Mouse (Mus musculus): Measurements from ENCODE around the gene Ccdc34.
"Not testable (repeated sequence)": the region's sequence is repeated elsewhere in the genome, so short reads cannot be mapped to it uniquely, and the experiment has no call there.

Gene Ccdc34

DNA sequence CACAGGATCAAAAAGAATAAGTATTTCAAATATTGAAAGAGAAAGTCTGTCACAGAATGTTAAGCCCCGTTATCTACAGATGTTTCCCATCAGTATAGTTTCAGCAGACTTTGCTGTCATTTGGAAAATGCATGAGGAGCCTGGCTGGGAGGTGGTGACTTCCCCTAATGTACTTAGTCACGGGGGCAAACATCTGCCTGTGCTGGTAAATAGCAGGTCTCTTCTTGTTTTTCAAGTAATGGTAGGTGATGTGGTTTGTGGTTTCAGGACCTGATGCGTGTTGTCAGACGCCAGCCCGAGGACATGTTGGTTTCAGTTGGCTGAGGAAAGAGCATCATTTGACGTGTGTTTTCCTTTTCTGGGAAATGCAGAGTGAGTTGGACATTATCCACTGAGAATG lies 62.9 kb downstream of the Ccdc34 start:
- no peak for DNase-seq

GRCm38 (mm10) chr2:110082975-110083374 lies 65.4 kb downstream of the Ccdc34 start:
- DNase-seq = no peak

- DNase-seq = no peak
Observed at GRCm38 (mm10) chr2:110085701-110086143, 68.1 kb downstream of the Ccdc34 start.

DNA sequence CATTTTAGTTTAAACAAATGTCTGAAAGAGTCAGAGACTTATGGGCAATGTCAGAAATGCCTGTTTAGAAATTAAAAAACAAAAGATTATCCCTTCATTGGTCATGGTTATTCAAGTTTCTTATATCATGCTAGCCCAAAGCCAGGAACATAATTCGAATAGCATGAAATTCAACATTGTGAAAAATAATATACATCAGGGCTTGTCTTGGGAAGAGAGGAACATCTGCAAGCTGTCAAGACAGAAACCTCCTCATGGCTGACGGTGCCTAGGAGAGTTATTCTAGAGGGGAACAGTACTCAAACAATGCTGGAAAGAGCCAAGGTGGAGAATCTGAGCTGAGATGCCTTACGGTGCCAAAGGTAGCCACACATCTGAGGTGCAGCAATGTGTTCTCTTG lies 96.5 kb downstream of the Ccdc34 start:
- no peak for DNase-seq

DNA sequence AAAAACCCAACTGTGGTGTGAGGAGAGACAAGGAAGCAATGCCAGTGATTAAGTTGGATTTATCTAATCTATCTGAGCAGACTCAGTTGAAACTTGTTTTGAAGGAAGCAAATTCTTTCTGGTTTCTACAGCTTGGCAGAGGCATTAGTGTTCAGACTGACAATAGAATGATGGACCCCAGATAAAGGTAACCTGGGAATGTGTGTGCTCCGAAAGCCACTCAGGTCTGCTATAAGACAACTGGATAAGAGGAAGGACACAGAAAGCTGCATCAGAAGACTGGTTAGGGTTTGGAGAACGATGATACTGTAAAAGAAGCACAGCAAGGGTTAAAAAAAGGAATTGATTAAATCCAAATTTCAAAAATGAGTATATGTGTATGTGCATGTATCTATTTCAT lies 111.8 kb downstream of the Ccdc34 start:
- DNase-seq = no peak

- DNase-seq = no peak
Observed at GRCm38 (mm10) chr2:110131573-110131972, 114.0 kb downstream of the Ccdc34 start.

GRCm38 (mm10) chr2:110133356-110134115 lies 115.9 kb downstream of the Ccdc34 start:
- peak; percentile 1 to 8 for DNase-seq

- DNase-seq = peak in 1 of 2 experiments; percentile 3
Observed at GRCm38 (mm10) chr2:110134765-110135594, 117.4 kb downstream of the Ccdc34 start.

DNA sequence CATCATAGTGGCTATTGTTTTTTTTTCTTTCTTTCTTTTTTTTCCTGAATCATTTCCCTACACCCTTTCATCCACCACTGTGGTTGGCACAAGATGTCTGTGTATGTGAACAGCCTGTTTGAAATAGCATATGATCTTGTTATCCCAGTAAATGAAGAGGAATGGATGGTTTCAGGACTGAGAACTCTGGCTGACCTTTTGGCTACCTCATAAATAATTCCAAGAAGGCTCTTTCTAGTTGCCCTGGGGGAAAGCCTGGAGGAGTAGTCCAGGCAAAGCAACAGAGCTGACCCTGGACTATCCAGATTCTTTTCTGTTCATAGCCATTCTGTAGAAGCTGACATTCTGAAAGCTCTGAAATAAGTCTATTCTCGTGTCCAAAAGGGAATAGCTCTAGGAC lies 119.7 kb downstream of the Ccdc34 start:
- DNase-seq = no peak

- DNase-seq = no peak
Observed at GRCm38 (mm10) chr2:110138096-110138495, 120.5 kb downstream of the Ccdc34 start.

DNA sequence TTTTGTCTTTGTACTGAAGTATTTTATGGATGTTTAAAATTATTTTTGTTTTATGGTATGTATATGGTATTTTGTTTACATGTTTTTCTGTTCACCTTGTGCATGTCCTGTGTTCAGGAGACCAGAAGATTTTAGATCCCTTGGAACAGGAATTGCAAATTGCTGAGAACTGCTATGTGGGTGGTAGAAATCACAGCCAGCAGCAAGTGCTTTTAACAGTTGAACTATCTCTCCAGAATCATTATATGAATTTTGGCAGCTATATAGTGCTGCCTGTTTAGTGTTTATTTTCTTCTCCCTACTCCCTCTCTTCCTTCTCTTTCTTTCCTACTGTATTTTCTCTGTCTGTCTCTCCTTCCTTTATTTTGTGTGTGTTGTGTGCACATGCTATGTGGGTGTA lies 130.4 kb downstream of the Ccdc34 start:
- not testable (repeated sequence) for DNase-seq

DNA sequence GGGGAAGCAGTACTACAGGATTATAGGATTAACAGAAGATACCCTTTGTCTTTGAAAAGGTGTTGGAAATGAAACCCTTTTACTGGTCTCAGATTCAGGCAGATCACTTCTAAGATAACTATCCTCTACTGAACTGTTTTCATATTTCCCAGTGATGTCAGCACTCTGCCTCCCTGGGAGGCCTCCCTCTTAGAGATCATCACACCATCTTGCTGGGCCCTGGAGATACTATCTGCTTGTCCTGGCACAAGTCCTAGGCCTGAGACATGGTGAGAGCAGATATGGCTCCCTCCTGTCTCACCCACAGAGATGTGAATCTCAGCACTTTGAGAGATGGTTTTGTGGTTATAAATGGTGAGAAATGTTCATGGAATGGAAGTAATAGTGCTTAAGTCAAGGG lies 131.6 kb downstream of the Ccdc34 start:
- no peak for DNase-seq

DNA sequence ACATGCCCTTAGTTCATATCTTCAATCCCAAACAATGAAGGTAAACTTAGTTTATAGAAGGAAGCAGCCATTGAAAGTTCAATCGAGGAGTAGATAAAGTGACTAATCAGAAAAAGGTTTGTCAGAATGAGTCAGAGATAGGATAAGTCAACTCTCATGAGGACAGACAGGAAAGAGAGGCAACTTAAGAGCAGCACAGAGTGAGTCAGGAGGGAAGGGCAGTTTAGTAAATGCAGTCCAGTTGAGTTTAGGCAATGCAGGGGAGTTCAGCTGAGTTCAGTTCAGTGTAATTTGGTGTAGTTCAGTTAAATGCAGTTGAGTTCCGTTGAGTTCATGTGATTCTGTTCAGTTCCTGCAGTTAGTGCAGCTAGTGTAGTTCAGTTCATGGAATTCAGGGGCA lies 138.7 kb downstream of the Ccdc34 start:
- no peak for DNase-seq

GRCm38 (mm10) chr2:110165003-110165402 lies 147.4 kb downstream of the Ccdc34 start:
- DNase-seq = no peak

DNA sequence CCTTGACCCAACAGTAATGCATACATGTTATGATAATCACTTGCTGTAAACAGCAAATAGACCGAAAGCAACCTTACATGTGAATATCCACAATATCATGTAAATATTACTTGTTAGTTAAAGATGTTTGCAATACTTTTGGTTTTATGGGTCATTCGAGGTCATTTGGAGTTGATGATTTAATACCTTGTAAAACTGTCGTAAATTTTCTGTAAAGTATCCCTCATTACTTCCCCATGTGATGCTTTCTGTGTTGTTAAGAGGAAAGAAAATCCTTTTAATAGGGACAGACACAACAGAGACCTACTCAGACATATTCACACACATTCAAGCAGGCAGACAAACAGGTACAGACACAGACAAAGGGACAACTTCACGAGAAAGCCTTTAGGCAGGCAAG lies 150.1 kb downstream of the Ccdc34 start:
- no peak for DNase-seq

- no peak for DNase-seq
Observed at GRCm38 (mm10) chr2:110168361-110168760, 150.7 kb downstream of the Ccdc34 start.

DNA sequence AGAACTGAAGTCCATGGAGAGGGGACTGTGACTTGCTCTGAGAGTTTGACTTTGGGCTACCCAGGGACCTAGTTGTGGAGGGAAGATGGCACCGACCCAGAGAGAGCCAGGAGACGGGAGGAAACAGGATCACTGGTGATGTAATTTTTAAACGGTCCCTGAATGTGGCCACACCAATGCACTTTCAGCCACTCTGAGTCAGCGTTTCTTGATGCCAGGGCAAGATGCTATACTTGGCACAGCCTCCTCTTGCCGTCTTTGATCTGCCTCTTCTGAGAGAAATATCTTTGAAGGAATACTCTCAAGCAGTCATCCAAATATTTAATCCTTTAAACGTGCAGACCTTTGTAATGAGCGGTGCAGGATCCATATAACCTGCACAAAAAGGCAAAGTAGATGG lies 154.8 kb downstream of the Ccdc34 start:
- DNase-seq = peak in 1 of 2 experiments; percentile 53

DNA sequence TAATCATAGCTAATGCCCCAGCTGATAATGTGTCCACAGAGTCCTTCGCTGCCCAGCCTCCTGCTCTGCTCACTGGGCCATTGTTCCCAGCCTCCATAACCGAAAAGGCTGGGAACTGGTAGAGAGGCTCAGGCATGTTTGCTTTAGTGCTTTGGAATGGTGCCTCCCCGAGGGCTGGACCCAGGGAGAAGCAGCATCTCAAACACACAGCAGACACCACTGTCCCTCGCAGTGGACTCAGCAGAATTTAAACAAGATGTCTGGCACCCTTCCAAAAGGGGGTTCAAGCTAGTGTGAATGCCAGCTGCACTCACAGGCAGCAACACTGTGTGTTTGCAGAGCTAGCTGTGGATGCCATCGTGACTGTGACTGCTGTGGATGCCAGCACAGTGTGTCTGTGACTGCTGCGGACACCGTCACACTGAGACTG lies 156.2 kb downstream of the Ccdc34 start:
- DNase-seq = no peak

GRCm38 (mm10) chr2:110176761-110177400 lies 159.3 kb downstream of the Ccdc34 start:
- DNase-seq = no peak

DNA sequence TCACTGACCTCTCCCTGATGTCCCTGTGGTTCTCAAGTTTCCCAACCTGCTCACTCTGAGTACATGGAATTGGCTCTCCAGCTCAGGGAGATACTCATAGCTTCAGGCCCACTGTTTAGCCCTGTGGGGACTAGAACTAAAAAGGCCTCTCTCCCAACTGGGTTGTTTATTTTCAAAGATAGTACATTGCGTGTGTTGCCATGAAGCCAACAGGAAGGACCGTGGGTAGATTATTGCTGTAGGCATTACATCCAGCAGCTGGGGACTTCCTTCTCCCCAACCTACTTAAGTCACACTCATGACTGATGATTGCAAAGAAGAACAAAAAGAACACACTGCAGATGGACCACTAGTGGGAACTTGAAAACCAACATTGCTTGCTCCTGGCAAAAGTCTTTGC lies 159.8 kb downstream of the Ccdc34 start:
- DNase-seq = no peak

DNA sequence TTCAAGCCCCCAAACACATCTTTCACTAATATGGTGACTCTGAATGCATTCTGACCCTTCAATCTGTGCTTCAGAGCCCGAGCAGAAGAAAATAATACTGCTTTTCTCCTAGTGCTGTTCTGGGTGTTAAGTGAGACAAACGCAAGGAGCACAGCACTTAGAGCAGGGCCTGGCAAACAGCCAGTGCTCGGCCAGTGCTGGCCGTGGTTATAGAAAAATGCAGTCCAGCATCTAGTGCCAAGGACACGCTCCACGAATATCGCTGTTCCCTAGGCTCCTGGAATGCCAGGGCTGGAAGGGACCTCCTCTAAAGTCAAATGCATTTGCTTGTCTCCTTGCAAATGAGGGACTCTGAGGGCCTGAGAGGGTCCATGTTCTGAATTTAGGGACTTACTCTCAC lies 160.3 kb downstream of the Ccdc34 start:
- peak; percentile 84 for DNase-seq

GRCm38 (mm10) chr2:110179669-110180315 lies 162.2 kb downstream of the Ccdc34 start:
- peak; percentile 58 for DNase-seq

DNA sequence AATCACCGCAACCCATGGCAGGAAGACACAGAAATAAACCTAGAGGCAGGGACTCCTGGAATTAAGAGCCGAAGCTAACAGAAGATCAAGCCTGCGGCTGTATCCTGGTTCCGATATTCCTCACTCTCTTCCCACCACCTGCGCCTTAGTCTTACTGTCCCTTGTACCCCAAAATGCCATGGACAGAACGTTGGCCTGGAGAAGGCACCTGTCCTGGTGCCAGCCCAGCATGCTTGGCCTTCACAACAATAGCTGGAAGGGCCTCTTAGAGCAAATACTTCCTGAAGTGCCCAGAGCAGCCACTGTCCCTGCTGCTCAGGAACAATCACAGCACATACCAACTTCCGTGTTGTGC lies 162.7 kb downstream of the Ccdc34 start:
- DNase-seq = no peak
